Mouse (Mus musculus): Measurements from ENCODE around the gene Traf5.

Traf5 gene

GRCm38 (mm10) chr1:192091806-192092772, at the start of gene Traf5:
TSS of gene Traf5 (minus strand) at chr1:192092559.
- DNase-seq (ENCODE audit: low spot score), result peak; percentile 99

- DNase-seq (ENCODE audit: low spot score), result no peak
These were observed 48.0 kb upstream of the Traf5 start for GRCm38 (mm10) chr1:192140313-192140712.

- peak; percentile 85 for DNase-seq (ENCODE audit: low spot score)
These were observed 45.9 kb upstream of the Traf5 start, which contains the start of gene Rcor3 for GRCm38 (mm10) chr1:192137926-192138910. TSS of gene Rcor3 (minus strand) at chr1:192138062.

DNA sequence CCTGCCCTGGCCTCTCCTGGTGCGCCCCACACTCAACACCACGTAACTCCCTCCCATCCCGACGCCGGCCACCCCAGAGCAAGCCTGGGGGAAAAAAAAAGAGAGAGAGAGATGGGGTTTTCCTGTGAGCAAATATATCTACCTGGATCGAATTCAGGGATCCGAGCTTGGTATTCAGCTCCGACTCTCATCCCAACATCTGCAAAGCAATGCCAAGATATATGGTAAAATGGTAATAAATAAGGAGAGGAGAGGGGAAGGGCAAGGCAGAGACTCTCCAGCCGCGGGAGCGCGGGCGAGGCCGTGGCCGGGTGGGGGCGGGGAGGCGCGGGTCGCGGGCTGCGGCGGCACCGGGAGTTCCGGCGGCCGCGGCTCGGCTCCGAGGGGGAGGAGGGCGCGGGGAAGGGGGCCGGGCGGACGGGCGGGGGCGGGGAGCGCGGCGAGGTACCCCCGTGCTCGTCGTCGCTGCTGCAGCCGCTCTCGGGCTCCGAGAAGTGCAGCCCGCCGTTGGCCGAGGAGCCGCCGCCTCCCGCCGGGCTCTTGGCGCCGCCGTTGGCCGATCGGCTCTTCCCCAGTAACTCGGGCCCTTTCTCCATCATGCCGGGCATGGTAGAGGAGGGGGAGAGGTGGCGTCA, 45.0 kb upstream of the Traf5 start:
- peak; percentile 72 for DNase-seq (ENCODE audit: low spot score)

DNA sequence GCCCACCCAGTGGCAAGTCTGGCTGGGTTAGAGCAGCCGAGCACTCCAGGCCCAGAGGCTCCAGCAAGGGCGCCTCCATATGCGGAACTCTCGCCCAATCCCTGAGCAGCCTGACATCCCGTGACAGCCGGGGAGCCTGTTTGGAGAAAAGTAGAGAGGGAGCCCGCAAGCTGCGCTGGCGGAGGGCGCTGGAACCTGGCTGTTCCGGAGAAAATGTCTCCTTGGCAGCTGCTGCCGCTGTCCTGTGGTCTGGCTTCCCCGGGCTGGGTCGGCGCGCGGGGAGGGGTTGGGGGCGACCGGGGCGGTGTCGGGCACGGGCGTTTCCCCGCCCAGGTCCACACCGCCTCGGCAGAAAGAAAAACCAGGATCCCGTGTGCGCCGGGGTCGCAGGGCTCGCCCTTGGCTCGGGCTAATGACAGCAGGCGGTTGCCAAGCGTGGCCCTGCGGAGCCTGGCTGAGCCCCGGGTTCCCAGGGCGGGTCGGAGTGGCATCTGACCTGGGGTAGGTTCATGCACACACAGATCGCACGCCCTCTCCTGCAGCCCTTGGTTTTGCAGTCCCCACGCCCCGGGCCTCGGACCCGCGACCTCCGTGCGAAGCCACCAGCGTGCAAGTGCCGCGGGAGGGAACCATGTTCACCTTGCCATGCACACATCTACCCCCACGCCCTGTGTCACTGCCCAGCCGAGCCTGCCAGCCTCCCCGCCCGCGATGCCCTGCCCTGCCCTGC, 44.4 kb upstream of the Traf5 start:
- peak; percentile 80 for DNase-seq (ENCODE audit: low spot score)

GRCm38 (mm10) chr1:192130202-192130601, 37.8 kb upstream of the Traf5 start:
- DNase-seq (ENCODE audit: low spot score), result no peak

DNA sequence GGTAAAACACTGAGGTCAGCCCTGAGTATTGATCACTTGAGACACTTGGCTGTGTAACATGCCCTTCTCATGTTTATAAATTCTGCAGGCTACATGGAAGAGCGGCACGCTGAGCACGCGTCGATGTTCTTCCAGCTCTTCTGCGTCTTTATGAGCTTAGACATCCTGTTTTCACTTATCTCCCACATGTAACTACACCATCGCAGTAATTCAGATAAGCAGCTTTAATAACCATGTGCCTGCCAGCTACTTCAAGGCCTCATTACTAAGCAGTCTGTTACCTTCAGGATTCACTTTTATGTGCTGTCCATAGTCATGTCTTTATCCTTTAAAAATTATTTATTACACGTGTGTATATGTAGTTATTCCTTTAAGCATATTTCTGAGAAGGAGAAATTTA, 36.0 kb upstream of the Traf5 start:
- no peak for DNase-seq (ENCODE audit: low spot score)

DNA sequence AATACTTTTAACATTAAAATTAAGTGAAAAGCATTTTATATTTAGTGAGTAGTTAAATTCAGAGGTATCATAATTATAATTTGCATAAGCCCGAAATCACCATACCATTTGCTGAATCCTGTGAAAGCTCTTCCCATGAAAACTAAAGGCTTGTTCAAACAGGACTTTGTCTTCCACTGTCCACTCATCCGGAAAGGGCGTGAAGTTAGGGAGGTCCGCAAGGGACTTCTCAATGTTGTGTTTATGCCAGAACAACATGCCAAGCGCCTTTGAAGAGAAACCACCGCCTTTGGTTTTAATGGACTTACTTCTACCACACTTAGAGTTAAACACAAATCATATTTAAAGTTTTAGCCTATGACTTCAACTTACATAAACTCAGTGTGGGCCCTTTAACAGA, 33.4 kb upstream of the Traf5 start:
- no peak for DNase-seq (ENCODE audit: low spot score)

DNA sequence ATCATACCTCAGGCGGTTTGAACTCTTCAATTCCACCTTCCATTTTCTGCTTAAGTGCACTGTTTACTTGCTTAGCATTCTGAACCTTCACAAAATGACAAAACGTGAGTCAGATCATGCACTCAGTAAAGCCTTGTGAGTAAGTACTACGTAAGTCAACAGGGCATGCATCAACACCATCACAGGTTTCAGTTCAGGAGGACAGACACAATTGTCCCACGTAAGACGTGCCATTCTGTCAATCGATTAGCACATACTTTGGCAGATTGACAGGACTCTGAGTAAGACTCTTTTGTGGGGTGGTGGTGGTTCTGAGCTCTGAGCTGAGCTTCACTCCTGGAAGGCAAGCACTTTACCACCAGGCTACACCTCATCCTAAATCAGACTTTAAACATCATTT, 23.9 kb upstream of the Traf5 start:
- DNase-seq (ENCODE audit: low spot score), result no peak

GRCm38 (mm10) chr1:192115378-192115777, 23.0 kb upstream of the Traf5 start:
- DNase-seq (ENCODE audit: low spot score), result no peak

GRCm38 (mm10) chr1:192109169-192109568, 16.8 kb upstream of the Traf5 start:
- peak; percentile 77 for DNase-seq (ENCODE audit: low spot score)

DNA sequence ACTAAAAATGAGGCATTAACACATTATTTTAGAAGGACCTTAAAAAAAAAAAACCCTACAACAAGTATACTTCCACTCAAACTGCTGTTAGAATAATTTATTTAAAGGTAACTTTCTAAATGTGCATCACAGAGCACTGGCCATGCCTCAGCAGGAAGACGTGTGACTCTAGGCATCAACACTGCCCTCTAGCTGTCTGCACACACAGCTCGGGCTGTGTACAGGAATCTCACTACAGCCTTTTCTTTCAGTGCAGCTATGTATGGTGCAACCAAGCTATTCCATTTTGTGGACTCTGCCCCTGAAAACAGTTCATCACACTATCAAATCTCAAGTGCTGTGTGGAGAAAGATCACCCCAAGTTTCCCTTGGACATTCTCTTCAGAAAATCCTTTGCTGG, 15.0 kb upstream of the Traf5 start:
- DNase-seq (ENCODE audit: low spot score), result no peak

GRCm38 (mm10) chr1:192105902-192106389, 13.6 kb upstream of the Traf5 start:
- DNase-seq (ENCODE audit: low spot score), result no peak

- DNase-seq (ENCODE audit: low spot score), result no peak
These were observed 11.7 kb upstream of the Traf5 start for GRCm38 (mm10) chr1:192104021-192104420.

- no peak for DNase-seq (ENCODE audit: low spot score)
These were observed 10.8 kb upstream of the Traf5 start for GRCm38 (mm10) chr1:192103176-192103575.

GRCm38 (mm10) chr1:192101359-192101758, 9.0 kb upstream of the Traf5 start:
- no peak for DNase-seq (ENCODE audit: low spot score)

DNA sequence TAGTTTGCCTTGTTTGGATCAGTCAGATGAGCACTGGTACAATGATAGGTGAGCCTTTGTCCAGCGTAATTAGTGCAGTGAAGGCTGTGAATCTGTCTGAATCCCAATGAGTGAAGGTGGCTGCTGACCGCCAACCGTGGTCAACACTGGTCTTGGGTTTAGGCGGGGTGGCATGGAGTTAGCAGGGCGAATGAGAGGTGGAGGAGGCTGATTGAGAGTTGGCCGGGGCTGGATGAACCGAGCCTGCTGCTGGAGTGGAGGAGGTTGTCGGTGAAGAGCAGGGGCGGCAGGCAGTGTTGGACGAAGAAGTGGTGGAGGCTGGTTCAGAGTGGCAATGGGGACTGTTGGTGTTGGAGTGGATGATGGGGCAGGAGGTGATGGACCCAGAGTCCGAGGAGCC, 8.4 kb upstream of the Traf5 start:
- no peak for DNase-seq (ENCODE audit: low spot score)

- DNase-seq (ENCODE audit: low spot score), result no peak
These were observed 3.3 kb upstream of the Traf5 start for GRCm38 (mm10) chr1:192095626-192096025.

DNA sequence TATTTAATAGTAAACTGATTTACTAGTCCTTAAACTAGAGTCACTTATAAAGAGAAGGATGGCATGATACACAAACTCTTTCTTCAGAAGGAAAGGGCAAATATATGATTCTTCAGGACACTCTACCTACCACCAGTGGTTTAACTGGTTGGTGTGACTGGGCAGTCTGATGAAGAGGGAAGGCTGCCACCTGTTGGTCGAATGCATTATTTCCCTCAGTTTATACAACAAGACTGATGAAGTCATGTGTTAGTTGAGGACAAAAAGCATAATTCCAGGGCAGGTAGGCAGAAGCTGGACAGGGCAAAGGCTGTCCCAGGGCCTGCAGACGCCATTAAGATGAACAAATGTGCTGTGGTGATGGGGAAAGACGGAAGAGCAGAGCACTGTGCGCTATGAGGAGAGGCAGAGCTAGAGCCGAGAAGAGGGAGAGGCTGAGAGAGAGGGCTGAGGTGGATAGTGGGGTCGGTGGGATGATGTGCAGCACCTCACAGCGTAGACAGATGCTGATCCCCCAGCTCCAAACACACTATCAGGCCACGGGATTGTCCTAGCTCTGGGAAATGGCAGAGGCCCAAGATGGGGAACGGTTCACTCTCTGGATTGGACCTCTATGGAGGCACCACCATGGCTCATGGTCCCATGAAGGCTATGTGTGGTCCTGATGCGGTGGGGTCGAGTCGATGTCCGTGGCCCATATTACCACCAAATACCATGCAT, 2.3 kb upstream of the Traf5 start:
- peak; percentile 80 for DNase-seq (ENCODE audit: low spot score)

GRCm38 (mm10) chr1:192092879-192093660, 711 bp upstream of the Traf5 start:
- DNase-seq (ENCODE audit: low spot score), result peak; percentile 88

Data from testis, postnatal 10 days (tissue).